Mouse (Mus musculus) hindbrain, embryonic 12.5 days (tissue): ENCODE measurements at regions not wholly inside any gene's neighbourhood (a gene's known extent, or its start where the extent isn't known, plus 50 kb on each side); places are given as distances from the start of the nearest gene placed in this dataset.

Experiments
- ATAC-seq: fragments of 200-750 bp; cut with Nextera tagmentation; 2 replicates; pipeline ENCODE4 v1.8.0; 2017; ENCODE audit warnings: moderate TSS enrichment; ENCODE audit not compliant: low FRiP score
- H3K27ac ChIP-seq: fragments of 300-500 bp; sonication (generic); 2 replicates; pipeline ENCODE4 v1.5.1; 2016; ENCODE audit warnings: mild to moderate bottlenecking
- H3K27me3 ChIP-seq: fragments of 300-500 bp; sonication (generic); 2 replicates; pipeline ENCODE4 v1.6.1; 2016; ENCODE audit warnings: mild to moderate bottlenecking
- H3K36me3 ChIP-seq: fragments of 300-500 bp; sonication (generic); 2 replicates; pipeline ENCODE4 v1.6.1; 2016; ENCODE audit warnings: mild to moderate bottlenecking
- H3K4me1 ChIP-seq: fragments of 300-500 bp; sonication (generic); 2 replicates; pipeline ENCODE4 v1.6.1; 2016
- H3K4me2 ChIP-seq: fragments of 300-500 bp; sonication (generic); replicated peaks from 2 replicates; pipeline ENCODE4 v1.6.1; 2016; ENCODE audit warnings: mild to moderate bottlenecking
- H3K4me3 ChIP-seq: fragments of 300-500 bp; sonication (generic); 2 replicates; pipeline ENCODE4 v1.5.1; 2016; ENCODE audit warnings: mild to moderate bottlenecking
- H3K9ac ChIP-seq: fragments of 300-500 bp; sonication (generic); 2 replicates; pipeline ENCODE4 v1.6.1; 2016; ENCODE audit warnings: mild to moderate bottlenecking, moderate library complexity
- H3K9me3 ChIP-seq: fragments of 300-500 bp; sonication (generic); replicated peaks from 2 replicates; pipeline ENCODE4 v1.6.1; 2016; ENCODE audit warnings: mild to moderate bottlenecking
- WGBS: fragments of 180-500 bp; shearing (Covaris S2); methylation state at CpG from one replicate; pipeline ENCODE4 v1.1.7; 2016; 5-methylcytosine and 5-hydroxymethylcytosine counted together

DNA sequence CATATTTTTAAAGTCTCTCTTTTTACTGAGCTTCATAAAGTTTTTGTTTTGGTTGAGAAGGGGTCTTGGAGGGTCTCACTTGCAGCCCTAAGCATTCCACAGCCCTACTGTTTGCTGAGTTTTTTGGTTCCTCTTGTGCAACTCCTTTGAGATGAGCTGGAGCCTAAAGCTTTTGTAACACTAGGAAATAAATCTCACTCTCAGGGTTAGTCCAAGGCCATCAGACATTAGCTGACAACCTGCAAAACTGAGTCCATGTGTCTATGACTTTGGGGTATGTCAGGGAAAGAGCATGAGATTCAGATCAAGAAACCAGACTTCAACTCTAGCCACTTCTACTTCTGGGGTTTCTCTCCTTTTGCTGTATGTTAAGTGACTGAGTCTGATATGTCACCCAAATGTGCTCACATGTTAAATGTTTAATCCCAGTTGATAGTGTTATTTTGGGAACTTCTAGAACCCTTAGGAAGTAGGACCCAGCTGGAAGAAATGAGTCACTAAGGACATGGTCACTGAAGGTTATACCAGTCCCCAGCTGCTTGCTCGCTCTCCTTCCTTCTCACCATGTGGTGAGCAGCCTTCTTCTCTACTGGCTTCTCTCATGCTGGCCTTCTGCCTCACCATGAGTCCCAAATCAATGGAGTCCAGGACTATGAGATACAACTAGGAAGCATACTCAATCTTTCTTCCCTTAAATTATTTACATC, 198.7 kb downstream of the Adamts15 start:
- Histone ChIP-seq H3K27me3 (no peaks in the 10 kb centered on the region), H3K4me3 (no peak overlapping the region), H3K4me1 (no peaks in the 10 kb centered on the region), H3K9ac (no peak overlapping the region), H3K4me2 (no peak overlapping the region), H3K36me3 (no peaks in the 10 kb centered on the region), H3K27ac (no peak overlapping the region), H3K9me3 (no peaks in the 10 kb centered on the region)
- 79% methylated on average over 1 of the region's 1 CpGs for WGBS
- ATAC-seq = no peak

DNA sequence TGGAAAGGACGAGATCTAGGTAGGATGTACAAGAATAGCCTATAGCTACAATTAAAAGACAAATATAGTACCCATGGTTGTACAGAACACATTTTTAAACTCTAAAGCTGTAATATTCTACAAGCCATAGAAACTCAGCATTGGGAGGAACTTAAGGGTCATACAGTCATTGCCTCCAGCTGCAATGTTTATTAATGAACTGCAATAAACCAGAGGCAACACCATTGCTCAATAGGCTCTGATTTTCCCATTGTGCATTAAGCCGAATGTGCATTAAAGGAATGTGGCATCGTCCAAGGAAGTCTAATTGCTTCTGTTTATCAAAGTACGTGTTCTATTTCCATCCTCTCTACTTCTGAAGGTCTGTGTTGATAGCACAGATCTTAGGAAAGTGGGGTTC, 200.4 kb downstream of the Adamts15 start:
- no peak for ATAC-seq
- Histone ChIP-seq H3K4me1 (no peaks in the 10 kb centered on the region), H3K4me2 (no peak overlapping the region), H3K4me3 (no peak overlapping the region), H3K9me3 (no peaks in the 10 kb centered on the region), H3K9ac (no peak overlapping the region), H3K36me3 (no peaks in the 10 kb centered on the region), H3K27ac (no peak overlapping the region), H3K27me3 (no peaks in the 10 kb centered on the region)
- 83% methylated on average over 4 of the region's 4 CpGs for WGBS

DNA sequence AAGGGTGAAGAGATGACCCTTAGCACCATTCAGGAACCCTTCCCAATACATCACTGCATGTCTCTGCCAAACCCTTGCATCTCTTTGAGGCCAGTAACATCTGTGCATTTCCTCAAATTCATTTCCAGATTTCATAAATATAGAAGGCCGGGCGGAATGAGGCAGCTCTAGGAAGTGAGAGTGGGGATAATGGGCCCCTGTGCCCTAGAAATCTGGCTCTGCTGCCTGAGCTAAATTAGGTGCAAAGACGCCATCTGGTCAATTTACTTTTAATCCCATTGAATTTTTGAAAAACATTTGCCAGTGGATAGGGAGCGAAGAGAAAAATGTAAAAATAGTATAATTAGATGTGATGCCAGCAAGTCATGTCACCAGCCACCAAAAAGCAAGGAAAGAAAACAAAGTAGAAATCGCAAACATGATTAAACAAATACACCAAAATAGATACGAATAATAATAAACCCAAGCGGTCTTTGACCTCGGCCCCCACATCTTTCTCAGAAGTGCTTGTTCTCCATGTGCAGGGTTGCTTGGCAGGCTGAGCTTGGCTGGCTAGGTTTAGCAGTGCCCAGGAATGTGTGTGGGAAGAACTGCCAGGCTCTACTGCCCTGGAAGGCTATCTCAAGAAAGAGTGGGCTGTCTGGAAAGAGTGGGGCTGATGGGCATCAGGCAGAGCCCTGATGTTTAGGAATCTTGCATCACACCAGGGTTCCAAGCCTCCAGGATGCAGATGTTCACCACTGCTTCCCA, 205.7 kb downstream of the Adamts15 start:
- WGBS = 88% methylated on average over 8 of the region's 8 CpGs
- Histone ChIP-seq H3K4me1 (no peaks in the 10 kb centered on the region), H3K4me3 (no peak overlapping the region), H3K9me3 (no peaks in the 10 kb centered on the region), H3K27me3 (no peaks in the 10 kb centered on the region), H3K4me2 (no peak overlapping the region), H3K36me3 (no peaks in the 10 kb centered on the region), H3K9ac (no peak overlapping the region), H3K27ac (no peak overlapping the region)
- no peak for ATAC-seq

DNA sequence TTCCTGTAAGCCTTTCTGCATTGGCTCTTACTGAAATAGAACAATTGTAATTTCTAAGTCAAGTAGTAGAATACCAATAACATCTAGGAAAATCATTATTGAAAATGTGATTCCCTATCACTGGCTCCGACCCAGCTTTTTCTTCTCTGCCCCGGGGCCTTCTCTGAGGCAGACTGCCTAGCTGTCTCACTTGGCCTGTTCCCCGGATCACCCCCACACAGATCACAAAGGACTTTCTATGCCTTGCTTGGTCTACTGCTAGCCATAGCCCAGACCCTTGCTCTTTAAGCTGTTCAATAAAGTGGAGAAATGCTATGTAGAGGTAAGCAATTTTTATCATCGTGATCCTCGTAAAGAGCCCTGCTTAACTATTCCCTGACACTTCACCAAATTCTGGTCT, 212.1 kb downstream of the Adamts15 start:
- 86% methylated on average over 5 of the region's 5 CpGs for WGBS

DNA sequence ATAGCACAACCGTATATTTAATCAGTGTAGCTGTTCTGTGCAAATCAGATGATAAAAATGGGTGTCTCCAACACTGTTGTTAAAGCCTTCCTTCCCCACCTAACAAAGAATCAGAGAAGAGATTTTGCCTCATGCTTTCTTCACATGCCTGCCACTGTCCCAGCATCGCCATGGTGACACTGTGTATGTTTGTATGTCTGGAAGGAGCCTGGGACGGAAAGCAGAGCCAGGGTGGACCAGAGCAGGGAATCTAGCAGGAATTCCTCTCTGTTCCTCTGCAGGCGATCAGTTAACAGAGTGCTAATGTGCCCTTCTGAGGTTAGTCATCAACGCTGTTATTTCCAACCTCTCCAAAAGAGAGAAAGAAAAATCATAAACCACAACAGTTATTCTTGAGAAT, 222.4 kb downstream of the Adamts15 start:
- H3K4me2 ChIP-seq = no peak overlapping the region
- H3K27me3 ChIP-seq = no peaks in the 10 kb centered on the region
- 56% methylated on average over 5 of the region's 5 CpGs for WGBS
- no peaks in the 10 kb centered on the region for H3K4me1 ChIP-seq
- H3K27ac ChIP-seq = no peak overlapping the region
- H3K9ac ChIP-seq = no peak overlapping the region
- no peak overlapping the region for H3K4me3 ChIP-seq
- no peaks in the 10 kb centered on the region for H3K9me3 ChIP-seq
- H3K36me3 ChIP-seq = no peaks in the 10 kb centered on the region
- ATAC-seq = no peak

More for the DNA sequence above, 212.1 kb downstream of the Adamts15 start:
- Histone ChIP-seq H3K36me3 (no peaks in the 10 kb centered on the region), H3K4me1 (no peaks in the 10 kb centered on the region), H3K4me2 (no peak overlapping the region), H3K27me3 (no peaks in the 10 kb centered on the region), H3K9me3 (no peaks in the 10 kb centered on the region), H3K9ac (no peak overlapping the region), H3K4me3 (no peak overlapping the region), H3K27ac (no peak overlapping the region)
- ATAC-seq = no peak

DNA sequence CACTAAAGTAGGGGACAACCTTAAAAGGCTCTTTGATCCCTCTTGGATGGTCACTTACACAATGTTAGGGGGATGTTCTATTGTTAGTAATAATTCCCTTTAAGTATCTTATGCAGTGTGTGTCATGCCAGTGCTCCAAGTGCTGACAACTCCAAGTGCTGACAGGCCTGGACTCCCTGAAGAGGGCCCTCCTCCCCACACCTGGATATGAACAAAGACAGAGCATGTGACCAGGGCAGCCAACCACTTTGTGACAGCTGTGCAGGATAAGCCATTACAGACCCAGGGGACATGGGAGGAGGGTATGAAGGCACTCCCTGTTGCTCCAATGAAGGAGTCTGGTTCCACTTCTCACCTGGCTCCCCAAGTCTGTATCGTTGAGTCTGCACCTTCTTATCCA, 224.7 kb downstream of the Adamts15 start:
- Histone ChIP-seq H3K27ac (no peak overlapping the region), H3K9me3 (no peaks in the 10 kb centered on the region), H3K9ac (no peak overlapping the region), H3K27me3 (no peaks in the 10 kb centered on the region), H3K4me2 (no peak overlapping the region), H3K4me1 (no peaks in the 10 kb centered on the region), H3K4me3 (no peak overlapping the region), H3K36me3 (no peaks in the 10 kb centered on the region)
- 94% methylated on average over 1 of the region's 1 CpGs for WGBS
- ATAC-seq = no peak

DNA sequence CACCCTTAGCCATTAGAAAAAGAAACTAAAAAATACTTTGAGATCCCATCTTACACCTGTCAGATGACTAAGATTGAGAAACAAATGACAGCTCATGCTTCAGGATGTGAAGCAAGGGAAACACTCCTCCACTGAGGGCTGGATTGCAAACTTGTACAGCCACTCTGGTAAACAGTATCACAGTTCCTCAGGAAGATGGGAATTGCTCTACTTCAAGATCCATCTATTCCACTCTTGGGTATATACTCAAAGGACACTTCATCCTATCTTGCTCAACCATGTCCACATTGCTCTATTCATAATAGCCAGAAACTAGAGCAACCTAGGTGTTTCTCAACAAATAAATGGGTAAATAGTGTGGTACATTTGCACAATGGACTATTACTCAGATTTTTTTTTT, 241.2 kb downstream of the Snx19 start:
- Histone ChIP-seq H3K4me3 (no peak overlapping the region), H3K4me2 (no peak overlapping the region), H3K9ac (no peak overlapping the region), H3K4me1 (no peaks in the 10 kb centered on the region), H3K27ac (no peak overlapping the region), H3K9me3 (0 out of 2 replicates have a peak, but pooled peaks cover 6% of the 10 kb centered on the region), H3K27me3 (no peaks in the 10 kb centered on the region), H3K36me3 (no peaks in the 10 kb centered on the region)
- no peak for ATAC-seq

DNA sequence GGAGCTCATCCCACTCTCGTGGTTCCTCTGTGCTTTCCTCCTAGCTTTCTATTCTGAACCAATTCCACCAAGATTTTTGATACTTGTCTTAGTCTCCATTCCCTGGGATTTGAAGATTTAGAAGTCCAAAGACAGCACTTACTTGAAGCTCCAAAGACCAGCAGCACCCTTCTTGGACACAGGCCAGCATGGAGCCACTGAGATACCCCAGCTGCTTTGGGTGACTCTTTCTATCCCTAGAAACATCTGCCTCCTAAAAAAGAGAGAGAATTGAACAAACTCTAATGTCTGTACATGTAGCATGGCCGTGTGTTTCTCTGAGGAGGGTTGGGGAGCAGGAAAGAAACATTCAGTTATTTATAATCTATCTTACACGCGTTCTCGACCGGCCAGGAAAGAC, 235.5 kb downstream of the Snx19 start:
- no peak overlapping the region for H3K4me3 ChIP-seq
- H3K4me2 ChIP-seq = no peak overlapping the region
- no peaks in the 10 kb centered on the region for H3K36me3 ChIP-seq
- H3K9ac ChIP-seq = no peak overlapping the region
- WGBS = 91% methylated on average over 6 of the region's 6 CpGs
- 0 out of 2 replicates have a peak, but pooled peaks cover 6% of the 10 kb centered on the region for H3K9me3 ChIP-seq
- H3K27me3 ChIP-seq = no peaks in the 10 kb centered on the region
- H3K27ac ChIP-seq = no peak overlapping the region
- no peak for ATAC-seq
- H3K4me1 ChIP-seq = no peaks in the 10 kb centered on the region

DNA sequence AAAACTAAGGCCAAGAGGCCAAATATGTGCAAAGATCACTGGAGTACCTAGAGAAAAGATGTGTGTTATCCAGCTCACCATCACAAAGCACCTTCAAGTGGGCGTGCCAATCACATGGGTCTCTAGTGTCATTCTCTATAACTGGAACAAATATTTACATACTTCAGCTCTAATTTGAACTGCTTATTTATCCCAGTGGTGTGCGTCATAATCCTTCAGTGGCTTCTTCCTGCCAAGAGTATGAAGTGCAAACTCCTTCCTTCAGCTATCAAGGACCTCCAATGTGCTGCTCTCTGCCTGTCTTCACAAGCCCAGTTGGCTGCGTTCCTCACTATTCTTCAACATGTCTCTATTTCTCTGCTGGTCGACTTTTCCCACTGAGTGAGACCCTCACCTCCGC, 227.1 kb downstream of the Snx19 start:
- no peak for ATAC-seq
- 95% methylated on average over 5 of the region's 5 CpGs for WGBS

DNA sequence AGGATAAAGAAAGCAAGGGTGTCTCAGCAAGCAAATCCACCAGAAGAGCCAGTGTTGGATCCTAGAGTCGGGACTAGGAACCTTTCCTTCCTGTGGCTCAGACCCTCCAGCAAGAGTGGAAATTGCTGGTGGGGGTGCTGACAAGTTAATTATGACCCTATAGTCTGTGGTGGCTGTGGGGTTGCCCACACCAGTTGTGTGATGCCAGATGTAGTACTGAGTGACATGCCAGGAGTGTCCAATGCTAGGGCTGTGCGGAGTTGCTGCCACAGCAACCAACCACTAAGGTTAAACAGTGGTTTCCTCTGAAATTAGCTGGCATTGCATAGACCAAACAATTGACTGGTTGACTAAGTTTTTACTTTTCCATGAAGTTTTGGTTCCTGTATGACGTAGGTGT, 226.3 kb downstream of the Snx19 start:
- Histone ChIP-seq H3K9ac (no peak overlapping the region), H3K4me1 (no peaks in the 10 kb centered on the region), H3K9me3 (no peaks in the 10 kb centered on the region), H3K36me3 (no peaks in the 10 kb centered on the region), H3K4me3 (no peak overlapping the region), H3K4me2 (no peak overlapping the region), H3K27me3 (no peaks in the 10 kb centered on the region), H3K27ac (no peak overlapping the region)
- 92% methylated on average over 3 of the region's 3 CpGs for WGBS
- no peak for ATAC-seq

More for the DNA sequence above, 227.1 kb downstream of the Snx19 start:
- H3K27ac ChIP-seq = no peak overlapping the region
- H3K36me3 ChIP-seq = no peaks in the 10 kb centered on the region
- no peaks in the 10 kb centered on the region for H3K4me1 ChIP-seq
- H3K4me3 ChIP-seq = no peak overlapping the region
- no peaks in the 10 kb centered on the region for H3K27me3 ChIP-seq
- no peak overlapping the region for H3K4me2 ChIP-seq
- no peak overlapping the region for H3K9ac ChIP-seq
- H3K9me3 ChIP-seq = no peaks in the 10 kb centered on the region

DNA sequence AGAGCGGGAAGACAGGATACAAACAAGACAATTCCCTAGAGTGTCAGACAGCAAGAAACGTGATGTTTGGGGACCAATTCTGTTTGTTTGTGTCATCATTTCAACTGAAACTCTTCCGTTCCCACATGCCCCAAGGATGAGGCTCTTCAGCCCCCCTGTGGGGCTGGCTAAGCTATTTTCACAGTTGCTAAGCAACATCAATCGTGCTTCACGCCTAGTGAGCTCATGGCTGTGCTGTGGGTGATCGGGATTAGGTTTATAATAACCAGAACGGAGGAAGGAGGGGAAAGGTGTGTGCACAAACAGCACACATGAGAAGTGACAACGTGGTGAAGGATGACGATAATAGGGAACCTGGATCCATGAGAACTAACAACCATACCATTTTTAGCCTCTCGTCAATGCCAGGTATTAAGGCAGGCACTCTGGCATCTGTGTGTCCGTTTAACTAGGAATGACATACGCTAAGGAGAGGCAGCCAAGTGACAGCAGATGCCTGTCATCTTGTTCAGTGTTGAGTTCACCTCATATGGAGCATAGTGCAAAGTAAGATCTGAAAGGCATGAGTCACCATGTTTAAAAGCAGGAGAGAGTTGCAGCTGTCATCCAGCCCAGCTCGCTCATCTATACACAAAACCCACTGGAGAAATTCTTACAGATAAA, 222.6 kb downstream of the Snx19 start:
- ATAC-seq = peak; percentile 66
- Histone ChIP-seq H3K36me3 (no peaks in the 10 kb centered on the region), H3K27ac (no peak overlapping the region), H3K27me3 (no peaks in the 10 kb centered on the region), H3K4me2 (no peak overlapping the region), H3K4me1 (no peaks in the 10 kb centered on the region), H3K9me3 (no peaks in the 10 kb centered on the region), H3K4me3 (no peak overlapping the region), H3K9ac (no peak overlapping the region)
- 70% methylated on average over 13 of the region's 13 CpGs for WGBS

DNA sequence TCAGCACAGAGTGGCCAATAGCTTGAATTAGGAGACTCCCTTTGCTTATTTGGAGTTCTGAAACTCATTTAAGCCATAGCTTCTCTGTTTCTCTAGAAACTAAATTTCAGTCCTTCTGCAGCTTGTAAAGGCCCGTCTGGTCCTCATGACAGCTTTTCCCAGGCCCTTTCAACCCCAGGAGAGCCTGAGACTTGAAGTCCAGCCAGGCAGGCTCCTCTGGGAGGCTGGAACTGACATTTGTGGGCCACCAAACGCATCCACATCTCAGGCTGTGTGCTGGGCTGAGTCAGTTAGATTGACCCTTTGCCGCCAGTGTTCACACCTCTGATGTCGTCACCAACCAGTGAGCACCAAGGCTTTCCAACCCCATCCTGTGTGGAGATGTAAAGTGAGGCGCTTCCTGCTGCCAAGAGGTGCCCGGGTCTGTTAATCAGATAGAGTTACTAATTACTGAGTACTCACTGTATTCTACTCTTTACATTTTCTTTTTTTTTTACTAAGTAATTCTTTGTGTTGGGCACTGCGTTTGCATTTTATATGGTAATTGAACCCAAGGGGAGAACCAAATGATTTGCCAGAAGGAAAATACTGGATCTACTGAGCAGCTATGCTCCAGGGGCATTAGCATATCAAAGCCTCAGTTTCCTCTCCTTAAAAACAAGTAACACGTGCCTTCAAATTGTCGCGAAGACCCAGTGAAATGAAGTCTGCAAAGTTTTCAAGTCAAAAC, 207.0 kb downstream of the Snx19 start:
- Histone ChIP-seq H3K9ac (no peak overlapping the region), H3K36me3 (no peaks in the 10 kb centered on the region), H3K4me3 (no peak overlapping the region), H3K9me3 (no peaks in the 10 kb centered on the region), H3K27ac (no peak overlapping the region), H3K4me2 (no peak overlapping the region), H3K4me1 (peaks cover 18% of the 10 kb centered on the region), H3K27me3 (no peaks in the 10 kb centered on the region)
- no peak for ATAC-seq
- whole genome bisulfite sequencing = 49% methylated on average over 10 of the region's 10 CpGs
